Mouse (Mus musculus): Measurements from ENCODE around the gene Irs1. TPM values are rescaled to one million over a fixed set of nuclear protein-coding genes. Genes with fewer than 3 reads are reported as not detected.

The Irs1 gene
- polyA plus RNA-seq, 1 experiment from 2014 or later = 9.2 TPM

DNA sequence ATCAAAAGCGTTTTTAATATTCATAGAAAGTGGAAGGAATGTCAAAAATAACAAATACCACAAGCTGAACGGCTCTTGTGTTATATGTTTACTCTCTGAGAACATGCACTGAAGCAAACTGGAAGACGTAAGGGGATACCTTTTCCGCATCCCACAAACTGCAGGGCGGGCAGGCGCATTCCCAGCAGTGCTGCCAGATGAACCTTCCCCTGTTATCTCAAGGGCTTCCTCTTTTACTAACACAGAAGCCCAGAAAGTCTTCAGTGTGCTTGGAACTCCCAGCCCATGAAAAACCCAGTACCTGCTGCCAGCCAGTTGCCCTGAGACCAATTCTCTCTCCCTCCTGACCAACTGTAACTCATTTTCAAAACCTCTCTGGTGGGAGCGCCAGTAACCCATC lies 90.6 kb downstream of the Irs1 start:
- H3K36me3 ChIP-seq = no peaks in the 10 kb centered on the region
- H3K4me2 ChIP-seq = 0 out of 2 replicates have a peak overlapping the region, but pooled peaks have one; percentile 11
- H3K27ac ChIP-seq = peak overlapping the region; percentile 66; the same call in 1 of the 2 replicates
- no peak overlapping the region for H3K4me3 ChIP-seq
- 48% methylated on average over 7 of the region's 7 CpGs for WGBS
- no peaks in the 10 kb centered on the region for H3K27me3 ChIP-seq
- no peak for ATAC-seq (ENCODE audit: insufficient number of reproducible peaks, insufficient read depth, low FRiP score, low TSS enrichment, low read depth)
- no peak overlapping the region for H3K9ac ChIP-seq
- H3K4me1 ChIP-seq = peaks cover 22% of the 10 kb centered on the region
- H3K9me3 ChIP-seq = no peaks in the 10 kb centered on the region

DNA sequence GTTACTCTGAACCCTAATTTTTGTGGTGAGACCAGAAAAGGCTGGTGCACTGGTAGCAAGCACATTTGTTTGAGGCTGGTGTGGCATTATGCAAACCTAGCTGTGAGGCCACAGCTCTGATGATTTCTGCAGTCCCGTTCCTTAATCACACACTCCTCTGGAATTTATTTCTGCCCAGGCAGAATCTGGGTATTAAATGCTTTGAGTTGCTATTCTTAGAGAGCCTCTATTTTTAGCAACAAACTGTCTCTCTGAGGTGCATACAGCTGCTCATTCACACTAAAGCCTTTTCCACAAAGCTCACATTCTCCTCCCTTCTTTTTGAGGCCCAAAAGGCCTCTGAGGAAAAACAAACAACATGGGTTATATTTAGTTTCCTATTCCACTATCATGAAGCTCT lies 91.3 kb downstream of the Irs1 start:
- peak overlapping the region; percentile 11; the same call in 1 of the 2 replicates for H3K4me2 ChIP-seq

DNA sequence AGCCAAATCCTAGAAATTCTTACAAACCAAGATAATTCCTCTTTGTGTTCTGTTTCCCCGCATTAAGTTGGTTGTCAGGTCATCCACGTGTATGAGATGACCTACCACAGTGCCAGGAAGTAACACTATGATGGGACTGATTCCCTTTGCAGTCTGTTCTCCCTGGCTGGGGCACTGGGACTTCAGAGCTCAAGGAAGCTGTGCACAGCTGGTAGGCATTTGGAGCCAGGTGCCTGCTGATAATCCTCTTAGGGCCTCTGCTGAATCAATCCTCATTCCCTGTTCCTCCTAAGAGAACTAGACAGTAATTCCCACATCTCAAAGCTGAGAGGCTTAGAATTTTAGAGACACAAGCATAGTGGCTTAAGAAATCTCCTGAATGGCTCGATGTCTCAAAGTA lies 99.6 kb downstream of the Irs1 start:
- WGBS = 38% methylated on average over 3 of the region's 3 CpGs
- no peak overlapping the region for H3K4me3 ChIP-seq
- no peak for ATAC-seq (ENCODE audit: insufficient number of reproducible peaks, insufficient read depth, low FRiP score, low TSS enrichment, low read depth)
- H3K36me3 ChIP-seq = no peaks in the 10 kb centered on the region
- no peak overlapping the region for H3K27ac ChIP-seq
- H3K9me3 ChIP-seq = no peaks in the 10 kb centered on the region
- H3K27me3 ChIP-seq = no peaks in the 10 kb centered on the region
- no peak overlapping the region for H3K4me2 ChIP-seq
- H3K4me1 ChIP-seq = peaks cover 8% of the 10 kb centered on the region; the same call in 1 of the 2 replicates
- no peak overlapping the region for H3K9ac ChIP-seq

More for the DNA sequence above, 91.3 kb downstream of the Irs1 start:
- Histone ChIP-seq H3K4me1 (peaks cover 22% of the 10 kb centered on the region), H3K9me3 (no peaks in the 10 kb centered on the region), H3K27ac (peak overlapping the region; percentile 48), H3K36me3 (no peaks in the 10 kb centered on the region), H3K27me3 (no peaks in the 10 kb centered on the region), H3K4me3 (no peak overlapping the region), H3K9ac (no peak overlapping the region)
- 2% methylated on average over 1 of the region's 1 CpGs for WGBS
- no peak for ATAC-seq (ENCODE audit: insufficient number of reproducible peaks, insufficient read depth, low FRiP score, low TSS enrichment, low read depth)

DNA sequence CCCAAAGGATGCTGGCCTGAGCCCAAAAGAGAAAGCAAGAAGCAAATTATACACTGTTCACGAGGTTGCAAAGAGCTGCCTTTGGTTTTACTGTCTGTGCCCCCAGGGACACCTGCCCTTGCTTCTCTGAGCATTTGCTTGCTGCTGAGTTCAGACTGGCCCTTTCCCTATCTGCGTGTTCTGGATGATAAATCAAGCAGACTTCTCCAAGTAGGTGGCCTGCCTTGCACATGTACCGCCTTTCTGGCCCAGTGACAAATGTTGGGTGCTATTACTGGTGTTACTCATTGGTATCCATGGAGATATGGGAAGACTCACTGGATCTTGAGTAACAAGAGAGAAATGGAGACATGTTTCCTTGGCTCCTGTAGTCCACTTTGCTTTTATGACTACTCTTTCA lies 101.7 kb downstream of the Irs1 start:
- Histone ChIP-seq H3K4me3 (no peak overlapping the region), H3K27ac (no peak overlapping the region), H3K9me3 (no peaks in the 10 kb centered on the region), H3K4me2 (no peak overlapping the region), H3K4me1 (peaks cover 8% of the 10 kb centered on the region; the same call in 1 of the 2 replicates), H3K27me3 (no peaks in the 10 kb centered on the region), H3K9ac (no peak overlapping the region), H3K36me3 (no peaks in the 10 kb centered on the region)
- no peak for ATAC-seq (ENCODE audit: insufficient number of reproducible peaks, insufficient read depth, low FRiP score, low TSS enrichment, low read depth)
- WGBS = 46% methylated on average over 3 of the region's 3 CpGs

DNA sequence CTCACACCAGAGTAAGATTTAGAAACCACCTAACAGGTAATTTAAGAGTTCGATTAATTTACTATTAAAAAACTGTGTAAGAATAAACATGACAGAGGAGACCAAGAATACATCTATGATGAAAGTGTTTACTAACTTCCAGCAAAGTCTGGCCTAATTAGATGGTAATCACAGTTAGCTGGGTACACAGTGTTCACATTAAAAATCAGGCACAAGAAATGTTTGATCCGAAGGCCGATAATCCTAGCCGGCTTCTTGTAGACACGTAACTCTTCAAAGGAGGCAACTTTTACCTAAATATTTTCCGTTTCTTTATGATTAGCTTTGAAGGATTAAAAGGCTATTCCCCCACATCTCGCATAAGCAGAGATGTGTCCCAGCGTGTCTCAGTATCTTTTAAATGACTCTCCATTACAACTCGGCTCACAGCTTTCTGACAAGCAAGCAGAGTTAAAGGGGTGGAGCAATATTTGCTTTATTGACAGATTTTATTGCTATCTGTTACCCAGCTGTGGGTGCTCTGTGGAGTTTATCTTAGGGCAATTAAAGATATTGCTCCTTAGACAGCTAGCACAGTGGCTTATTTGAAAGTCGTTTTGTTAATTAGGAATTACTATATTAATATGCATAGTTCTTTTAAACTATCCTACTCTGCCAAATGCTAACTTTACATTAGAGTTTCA lies 102.5 kb downstream of the Irs1 start:
- Histone ChIP-seq H3K4me3 (no peak overlapping the region), H3K36me3 (no peaks in the 10 kb centered on the region), H3K9me3 (no peaks in the 10 kb centered on the region), H3K4me1 (peaks cover 8% of the 10 kb centered on the region; the same call in 1 of the 2 replicates), H3K27me3 (no peaks in the 10 kb centered on the region), H3K9ac (no peak overlapping the region), H3K27ac (no peak overlapping the region), H3K4me2 (no peak overlapping the region)
- ATAC-seq (ENCODE audit: insufficient number of reproducible peaks, insufficient read depth, low FRiP score, low TSS enrichment, low read depth) = no peak
- 74% methylated on average over 10 of the region's 10 CpGs for WGBS

DNA sequence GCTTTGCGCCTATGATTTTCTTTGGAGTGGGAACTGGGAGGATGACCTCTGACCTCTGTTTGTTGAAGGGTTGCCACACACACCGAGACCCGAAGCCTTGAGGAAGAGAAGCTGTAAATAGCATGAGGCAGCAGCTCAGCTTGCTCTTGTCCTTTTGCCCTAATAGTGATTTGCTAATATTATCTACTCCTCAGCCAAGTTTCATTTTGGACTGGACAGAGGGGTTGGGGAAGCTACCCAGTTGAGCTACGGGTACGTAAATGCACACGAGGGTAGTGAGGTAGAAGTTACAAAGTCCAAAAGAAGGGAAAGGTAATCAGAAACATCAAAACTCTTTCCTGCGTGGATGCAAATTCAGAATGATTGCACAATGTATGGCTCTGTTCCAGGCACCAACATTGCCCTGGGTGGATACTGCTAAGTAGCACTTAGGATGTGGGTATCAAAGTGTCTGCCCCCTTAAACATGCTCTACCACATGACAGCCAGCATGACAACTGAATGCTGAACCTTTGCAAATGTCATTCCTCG lies 107.2 kb downstream of the Irs1 start:
- WGBS = 66% methylated on average over 8 of the region's 8 CpGs
- H3K36me3 ChIP-seq = no peaks in the 10 kb centered on the region

More for the DNA sequence above, 107.2 kb downstream of the Irs1 start:
- Histone ChIP-seq H3K4me3 (no peak overlapping the region), H3K4me2 (no peak overlapping the region), H3K9me3 (no peaks in the 10 kb centered on the region), H3K27ac (no peak overlapping the region), H3K4me1 (no peaks in the 10 kb centered on the region), H3K27me3 (no peaks in the 10 kb centered on the region), H3K9ac (no peak overlapping the region)
- ATAC-seq (ENCODE audit: insufficient number of reproducible peaks, insufficient read depth, low FRiP score, low TSS enrichment, low read depth) = no peak

Other genes starting within 250 kb of the Irs1 start
- 25.5 and 29.0 TPM in 2 replicates for gene Gm9747, start 58.3 kb downstream of the Irs1 start, polyA plus RNA-seq (2015; fragmentation: Nextera tagmentation; extraction: Ambion mirVana)
- 6.3 and 7.6 TPM in 2 replicates for gene Rhbdd1, start 25.0 kb upstream of the Irs1 start, polyA plus RNA-seq (2015; fragmentation: Nextera tagmentation; extraction: Ambion mirVana)